Mouse (Mus musculus) kidney, adult 2 months (tissue): ENCODE data around the gene Fam180a.

Experiments used
- CTCF ChIP-seq: fragments of 200-500 bp; conservative IDR thresholded peaks from 2 replicates; pipeline ENCODE4 v1.5.1; 2011; ENCODE audit warnings: low read depth, mild to moderate bottlenecking, control low read depth, low read length, moderate library complexity, mixed read lengths; ENCODE audit not compliant: insufficient read depth, insufficient read length
- POLR2A ChIP-seq: fragments of 200-500 bp; IDR thresholded peaks from one replicate; pipeline ENCODE4 v1.6.1; 2011; ENCODE audit warnings: low read depth, low read length, control low read depth

GRCm38 (mm10) chr6:35337836-35338235 is 11.9 kb upstream of the Fam180a start:
- TF ChIP-seq CTCF (no peak), POLR2A (no peak)
